Mouse (Mus musculus): ENCODE measurements around the gene Snapc4.
"Not testable (repeated sequence)": the region's sequence is repeated elsewhere in the genome, so short reads cannot be mapped to it uniquely, and the experiment has no call there.

The Snapc4 gene

DNA sequence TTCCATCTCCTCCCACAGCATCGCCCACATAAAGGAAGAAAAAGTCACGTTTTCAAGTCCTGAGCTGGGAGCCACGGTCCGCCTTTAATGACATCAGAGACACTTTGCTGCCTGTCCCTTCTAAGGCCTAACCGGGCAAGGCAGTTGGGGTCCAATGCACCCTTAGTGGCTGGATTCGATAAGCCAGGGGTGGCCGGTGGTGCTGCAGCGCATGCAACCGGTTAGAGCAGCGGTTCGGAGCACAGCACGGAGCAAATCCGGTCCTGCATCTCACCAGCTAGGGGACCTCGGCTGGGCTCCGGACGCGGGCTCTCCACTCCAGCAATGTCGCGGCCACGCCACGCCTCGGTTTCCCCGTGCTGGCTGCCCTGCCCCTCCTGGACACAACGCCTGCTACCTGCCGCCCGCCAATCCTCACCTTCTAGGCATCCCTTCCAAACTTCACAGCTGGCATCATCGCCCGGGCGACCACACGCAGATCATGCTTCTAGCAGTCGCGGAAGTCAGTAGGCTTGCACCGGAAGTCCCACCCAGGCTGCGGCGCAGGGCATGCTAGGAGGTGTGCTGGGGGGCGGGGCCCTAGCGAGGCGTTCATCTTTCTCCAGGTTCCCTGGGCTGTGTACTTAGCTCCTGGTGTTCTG is at the start of gene Snapc4:
Gene Snapc4, minus strand, starts transcription at position 523 of the 641 bp plus-strand sequence.
- DNase-seq (ENCODE audit: low spot score): peak; percentile 58

DNA sequence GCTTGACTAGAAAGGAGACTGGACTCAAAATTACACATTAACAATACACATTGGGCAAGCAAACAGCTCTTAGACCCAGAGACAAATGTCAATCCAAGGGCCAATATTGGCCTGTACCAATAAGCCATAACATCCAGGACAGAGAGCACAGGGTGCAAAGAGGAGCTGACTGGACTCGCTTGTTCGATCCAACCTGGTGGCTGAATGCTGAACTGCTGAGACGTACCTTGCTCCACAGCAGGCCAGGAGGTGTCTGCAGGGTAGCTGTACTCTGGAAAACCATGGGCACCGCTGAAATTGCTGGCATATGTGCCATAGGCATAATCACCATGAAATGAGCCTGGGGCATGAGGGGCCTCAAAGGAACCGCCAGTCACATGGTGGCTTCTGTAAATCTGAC is 49.4 kb upstream of the Snapc4 start:
- no peak for DNase-seq (ENCODE audit: low spot score)

DNA sequence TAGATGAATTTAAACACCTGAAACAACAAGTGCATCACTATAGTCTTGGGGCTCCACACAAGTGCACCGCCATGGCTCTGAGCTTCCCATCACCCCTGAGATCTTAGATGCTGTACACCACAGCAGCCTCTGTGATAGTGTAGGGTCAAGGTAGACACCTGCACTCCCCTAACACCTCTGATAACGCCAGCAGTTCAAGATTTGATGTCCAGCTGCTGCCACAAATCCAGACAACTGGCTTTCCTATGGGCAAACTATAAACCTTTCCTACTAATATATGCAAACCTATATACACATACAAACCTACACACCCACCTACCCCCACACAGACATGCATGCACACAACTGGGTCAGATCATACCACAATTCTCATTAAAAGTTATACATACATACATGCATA is 44.1 kb upstream of the Snapc4 start:
- DNase-seq (ENCODE audit: low spot score): no peak

DNA sequence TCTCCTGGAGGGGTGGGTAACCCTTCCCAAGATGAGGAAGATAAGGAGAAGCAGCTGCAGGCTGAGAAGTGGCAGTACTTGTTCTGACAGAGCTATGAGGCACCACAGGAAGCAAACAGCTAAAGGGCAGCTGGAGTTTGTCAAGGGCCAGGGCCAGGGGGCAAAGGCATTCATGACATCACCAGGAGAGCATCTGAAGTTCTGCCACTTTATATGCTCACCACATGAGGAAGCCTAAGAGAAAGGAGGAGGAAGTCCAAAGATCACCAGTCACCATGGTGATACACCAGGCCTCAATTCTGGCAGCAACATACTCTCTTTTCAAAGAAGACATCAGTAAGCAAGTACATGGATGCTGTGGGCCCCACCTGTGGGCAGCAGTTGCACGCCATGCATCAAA is 42.6 kb upstream of the Snapc4 start:
- no peak for DNase-seq (ENCODE audit: low spot score)

DNA sequence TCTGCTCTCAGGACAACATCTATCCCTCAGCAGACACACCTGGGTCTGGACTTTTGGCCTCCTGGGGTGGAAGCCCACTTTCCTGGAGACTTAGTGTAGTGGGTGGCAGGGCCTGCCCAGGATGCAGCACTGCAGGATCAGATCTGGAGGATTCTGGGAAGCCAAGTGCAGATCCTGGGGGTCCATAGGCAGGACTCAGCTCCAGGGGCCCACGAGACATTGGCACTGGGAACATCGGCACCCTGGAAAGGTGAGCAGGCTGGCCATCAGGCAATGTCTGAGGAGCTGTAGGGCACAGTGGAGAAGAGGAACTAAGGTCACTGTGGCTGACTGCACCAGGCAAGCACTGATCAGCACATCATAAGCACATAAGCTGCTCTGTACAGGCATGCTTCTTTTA is 41.5 kb upstream of the Snapc4 start:
- DNase-seq (ENCODE audit: low spot score): no peak

DNA sequence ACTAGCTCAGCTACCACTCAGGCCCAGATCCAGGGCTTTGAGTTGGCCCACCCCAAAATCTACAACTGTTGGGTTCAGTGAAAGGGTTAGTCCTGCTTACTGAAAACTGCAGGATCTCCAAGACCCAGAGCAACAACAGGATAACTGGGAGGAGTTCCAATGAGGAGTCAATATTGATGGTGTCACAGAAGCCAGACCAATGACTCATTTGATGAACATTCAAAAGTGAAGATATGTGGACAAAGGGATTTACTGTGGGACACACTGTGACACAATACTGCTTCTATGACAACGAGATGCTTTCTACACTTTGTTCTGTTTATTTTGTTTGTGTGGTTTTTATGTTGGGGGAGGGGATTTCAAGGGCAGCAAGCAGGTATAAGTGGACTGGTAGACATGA is 37.7 kb upstream of the Snapc4 start:
- no peak for DNase-seq (ENCODE audit: low spot score)

DNA sequence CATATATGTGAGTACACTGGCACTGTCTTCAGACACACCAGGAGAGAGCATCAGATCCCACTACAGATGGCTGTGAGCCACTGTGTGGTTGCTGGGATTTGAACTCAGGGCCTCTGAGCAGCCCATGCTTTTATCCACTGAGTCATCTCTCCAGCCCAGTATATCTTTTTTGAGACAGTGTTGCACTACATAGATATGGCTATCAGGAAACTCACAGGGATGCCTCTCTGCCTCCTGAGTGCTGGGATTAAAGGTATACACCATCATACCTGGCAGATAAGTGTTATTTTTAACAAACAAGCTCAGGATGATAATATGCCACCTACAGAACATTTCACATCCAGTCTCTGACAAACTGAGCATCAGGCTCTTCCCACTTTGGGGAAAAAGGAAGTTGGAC is 36.6 kb upstream of the Snapc4 start:
- DNase-seq (ENCODE audit: low spot score): no peak

DNA sequence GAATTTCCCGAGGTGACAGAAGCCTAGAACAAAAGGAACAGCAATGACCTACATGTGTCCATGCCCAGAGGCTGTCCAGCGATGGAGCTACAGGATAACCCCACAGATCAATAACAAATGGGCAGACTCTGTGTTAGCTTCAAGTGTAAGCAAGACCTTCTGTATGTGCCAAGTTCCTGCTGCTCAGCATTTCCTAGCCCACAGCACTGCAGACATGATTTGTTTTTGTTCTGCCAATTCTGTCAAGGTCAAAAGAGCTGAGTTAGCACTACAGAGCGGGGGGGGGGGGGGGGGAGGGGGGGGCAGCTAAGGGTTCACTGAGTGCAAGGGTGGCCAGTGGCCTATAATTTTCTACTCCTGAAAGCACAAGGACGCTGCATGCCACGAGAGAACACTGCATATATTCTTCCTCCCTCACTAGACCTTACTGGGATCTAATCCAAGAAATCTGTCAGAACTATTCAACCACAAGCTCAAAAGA is 30.5 kb upstream of the Snapc4 start:
- no peak for DNase-seq (ENCODE audit: low spot score)

DNA sequence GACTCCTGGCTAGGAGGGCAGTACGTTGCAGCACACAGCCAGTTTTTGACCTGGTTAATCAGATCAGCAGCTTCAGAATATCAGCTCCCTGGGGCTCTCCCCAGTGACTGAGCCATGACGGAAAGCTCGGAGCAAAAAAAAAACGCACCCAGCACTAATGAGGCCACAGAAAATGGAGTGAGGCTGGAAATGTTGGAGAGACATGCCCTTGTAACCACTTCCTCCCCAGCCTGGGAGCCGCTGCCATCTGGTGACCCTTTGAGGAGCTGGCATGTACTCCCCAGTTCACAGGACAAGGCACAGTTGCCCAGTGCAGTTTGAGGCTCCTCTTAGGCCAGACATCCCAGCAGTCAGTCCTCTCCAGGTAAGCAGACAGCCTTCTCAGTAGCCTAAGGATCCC is 29.6 kb upstream of the Snapc4 start:
- no peak for DNase-seq (ENCODE audit: low spot score)

DNA sequence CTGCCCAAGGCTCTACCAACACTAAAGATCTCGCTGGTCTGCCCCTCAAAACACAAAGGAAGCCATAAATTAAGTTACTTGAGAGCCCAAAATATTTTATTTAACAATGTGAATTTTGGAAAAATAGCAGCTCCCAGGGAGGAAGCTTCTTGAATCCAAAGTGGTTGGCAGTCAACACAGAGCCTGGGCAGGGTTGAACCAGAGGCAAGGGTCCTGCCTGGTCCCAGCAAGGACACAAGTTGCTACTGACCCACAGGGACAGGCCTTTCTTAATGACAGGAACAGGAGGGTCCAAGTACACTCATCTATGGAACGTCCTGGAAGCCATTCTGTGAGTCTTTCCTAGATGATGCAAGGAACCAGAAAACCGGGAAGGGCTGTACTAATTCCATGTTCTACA is 28.9 kb upstream of the Snapc4 start:
- DNase-seq (ENCODE audit: low spot score): no peak

DNA sequence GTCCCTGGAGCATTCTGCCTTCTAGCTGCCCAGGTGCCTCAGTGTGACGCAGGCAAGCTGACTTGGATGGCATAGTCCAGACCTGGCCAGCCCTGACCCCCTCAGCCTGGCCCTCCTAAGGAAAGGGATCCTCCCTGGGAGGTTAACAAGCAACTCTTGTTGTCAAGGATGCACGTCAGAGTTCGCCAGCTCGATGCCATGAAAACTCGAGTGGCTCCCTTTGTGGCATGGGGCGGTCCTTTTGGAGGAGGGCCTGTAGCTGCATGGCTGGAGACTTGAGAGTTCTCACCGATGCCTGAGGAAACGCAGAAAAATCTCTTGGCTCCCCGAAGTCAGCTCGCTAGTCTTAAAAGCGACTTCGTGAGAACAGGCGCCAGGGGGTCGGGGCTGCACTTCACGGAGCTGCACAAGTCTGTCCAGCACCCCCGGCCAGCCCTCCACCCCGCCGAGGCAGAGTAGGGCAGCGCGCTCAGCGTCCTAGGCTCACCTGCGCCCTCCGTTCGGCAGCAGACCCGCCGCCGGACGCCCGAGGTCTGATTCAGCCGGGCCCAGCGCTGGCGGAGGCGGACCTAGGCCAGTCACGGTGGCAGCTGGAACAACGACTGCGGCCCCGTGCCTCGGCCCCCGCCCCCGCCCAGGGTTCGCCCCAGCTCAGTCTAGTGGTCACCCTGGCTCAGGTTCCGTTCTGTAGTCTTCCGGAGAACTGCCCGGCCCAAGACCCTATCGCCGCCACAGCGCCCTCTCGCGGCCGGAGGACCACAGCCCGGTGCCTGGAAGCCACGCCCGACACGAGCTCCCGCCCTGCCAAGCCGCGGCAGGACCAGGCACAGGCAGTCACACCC is 28.3 kb upstream of the Snapc4 start, which contains the start of gene Inpp5e:
Gene Inpp5e, minus strand, starts transcription at position 689 of the 842 bp plus-strand sequence.
- peak; percentile 99 for DNase-seq (ENCODE audit: low spot score)

DNA sequence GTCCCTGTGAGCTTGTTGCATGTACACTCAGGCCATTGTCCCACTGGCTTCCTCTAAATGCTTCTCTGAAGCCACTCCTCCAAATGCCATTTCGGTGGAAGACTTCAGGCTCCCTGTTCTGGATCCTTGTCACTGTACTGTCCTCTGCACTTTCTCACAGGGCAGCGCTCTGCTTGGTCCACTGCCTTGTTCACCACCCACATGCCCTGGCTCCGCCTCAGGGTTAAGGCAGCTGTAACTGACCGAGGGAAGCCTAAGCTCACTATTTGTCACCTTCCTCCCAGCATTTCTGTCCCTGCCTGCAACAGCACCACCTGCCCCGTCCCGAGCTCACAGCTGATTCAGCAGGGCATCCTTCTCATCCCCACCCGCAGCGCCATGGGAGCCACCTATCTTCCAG is 22.9 kb upstream of the Snapc4 start:
- DNase-seq (ENCODE audit: low spot score): no peak

DNA sequence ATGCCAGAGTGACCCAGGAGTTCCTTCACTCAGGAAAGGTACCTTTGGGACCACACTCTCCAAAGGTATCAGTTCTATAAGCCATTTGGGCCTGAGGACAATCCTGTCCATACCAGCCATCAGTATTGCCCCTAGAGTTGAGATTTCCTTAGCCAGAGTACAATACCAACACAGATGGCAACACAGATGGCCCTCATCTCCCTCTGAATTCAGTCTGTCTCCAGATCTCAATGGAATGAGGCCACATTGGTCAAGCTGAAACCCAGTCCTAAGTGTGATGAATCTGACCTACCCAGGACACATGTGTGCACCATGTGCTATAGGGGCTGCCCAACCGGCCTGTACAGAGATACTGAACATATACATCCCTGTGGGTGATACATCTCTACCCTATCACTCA is 21.8 kb upstream of the Snapc4 start:
- DNase-seq (ENCODE audit: low spot score): no peak

DNA sequence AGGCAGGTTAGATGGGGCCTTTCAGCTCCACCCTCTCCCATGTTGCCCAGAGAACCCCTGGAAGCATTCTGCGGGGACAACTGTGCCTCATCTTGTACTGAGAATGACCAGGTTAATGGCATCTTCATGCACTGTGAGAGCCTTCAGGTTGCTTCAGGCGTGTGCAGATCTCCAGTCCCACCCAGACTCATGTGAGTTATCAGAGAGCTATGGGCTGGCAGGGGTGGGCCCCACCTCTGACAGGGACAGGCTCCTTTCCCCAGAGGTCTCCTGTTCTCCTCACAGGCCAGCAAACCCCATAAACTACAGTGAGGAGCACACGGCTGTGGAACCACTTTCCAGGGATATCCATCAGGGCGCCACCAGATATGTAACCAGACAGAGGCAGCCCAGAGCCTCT is 20.6 kb upstream of the Snapc4 start:
- no peak for DNase-seq (ENCODE audit: low spot score)

DNA sequence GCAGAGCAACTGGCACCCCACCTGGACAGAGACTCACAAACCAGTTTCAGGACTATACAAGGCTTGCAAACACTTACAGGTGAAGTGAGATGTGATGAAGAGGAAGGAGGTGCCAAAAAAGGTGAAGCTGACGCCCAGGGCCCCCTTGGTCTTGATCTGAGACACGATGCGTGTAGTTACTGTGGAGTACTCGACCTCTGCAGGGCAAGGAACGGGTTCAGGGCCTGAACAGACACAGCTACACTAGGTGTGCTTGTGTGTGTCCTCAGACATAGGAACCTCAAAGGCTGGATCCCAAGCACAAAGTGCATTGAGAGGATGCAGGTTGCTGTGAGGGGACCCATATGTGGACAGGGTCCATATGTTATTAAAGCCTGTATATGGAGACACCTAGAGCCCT is 19.8 kb upstream of the Snapc4 start:
- DNase-seq (ENCODE audit: low spot score): no peak

DNA sequence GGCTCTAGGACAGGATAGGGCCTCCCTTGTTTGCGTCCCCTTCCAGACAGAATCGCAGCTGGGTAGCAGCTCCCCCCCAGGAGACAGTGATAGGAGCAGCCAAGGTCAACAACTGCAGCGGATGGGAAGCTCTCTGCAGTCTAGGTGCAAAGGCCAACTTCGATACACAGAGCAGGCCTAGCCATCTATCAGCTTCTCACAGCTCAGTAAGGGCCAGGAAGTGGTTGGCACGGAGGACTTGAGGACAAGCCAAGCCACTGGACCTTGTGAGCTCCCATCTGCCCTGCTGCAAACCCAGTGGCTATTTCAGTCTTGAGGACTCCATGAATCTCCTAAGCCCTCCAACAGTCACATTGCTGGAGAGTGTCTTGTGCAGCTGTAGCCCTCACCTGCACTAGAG is 19.2 kb upstream of the Snapc4 start:
- DNase-seq (ENCODE audit: low spot score): no peak

DNA sequence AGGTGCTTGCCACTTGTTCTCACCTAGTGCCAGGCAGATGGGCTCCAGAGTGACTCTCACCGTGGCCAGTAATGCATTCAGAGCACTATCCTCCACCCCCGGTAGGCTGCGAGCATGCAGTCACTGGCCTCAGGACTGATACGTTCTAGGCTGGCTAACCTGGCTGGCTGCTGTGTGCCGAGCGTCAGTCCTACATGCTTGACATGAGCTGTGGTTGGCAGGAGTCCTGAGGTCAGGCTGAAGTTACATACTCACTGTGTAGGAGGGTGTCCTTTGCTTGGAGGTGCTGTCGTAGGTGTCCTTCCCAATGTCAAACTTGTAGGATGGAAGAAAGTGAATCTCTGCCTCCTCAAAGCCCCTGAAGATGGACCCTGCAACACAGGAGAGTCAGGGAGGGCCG is 18.5 kb upstream of the Snapc4 start:
- no peak for DNase-seq (ENCODE audit: low spot score)

DNA sequence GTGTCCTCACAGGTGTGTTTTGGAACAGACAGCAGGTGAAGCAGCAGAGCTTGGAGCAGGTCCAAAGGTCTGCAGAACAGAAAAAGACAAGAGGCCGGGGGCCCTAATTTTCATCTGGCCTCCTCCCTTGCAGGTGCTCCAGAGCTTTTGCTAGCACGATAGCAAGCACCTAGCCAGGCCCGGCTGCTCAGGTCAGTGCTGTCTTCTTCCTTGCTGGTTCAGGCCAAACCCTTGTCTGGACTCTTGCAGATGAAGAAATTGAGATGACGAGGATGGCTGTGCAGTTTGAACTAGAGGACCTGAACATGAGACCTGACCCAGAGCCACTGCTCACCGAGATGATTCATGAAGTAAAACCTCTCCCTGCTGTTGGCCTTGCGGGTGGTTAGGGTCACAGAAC is 11.2 kb upstream of the Snapc4 start:
- DNase-seq (ENCODE audit: low spot score): no peak

DNA sequence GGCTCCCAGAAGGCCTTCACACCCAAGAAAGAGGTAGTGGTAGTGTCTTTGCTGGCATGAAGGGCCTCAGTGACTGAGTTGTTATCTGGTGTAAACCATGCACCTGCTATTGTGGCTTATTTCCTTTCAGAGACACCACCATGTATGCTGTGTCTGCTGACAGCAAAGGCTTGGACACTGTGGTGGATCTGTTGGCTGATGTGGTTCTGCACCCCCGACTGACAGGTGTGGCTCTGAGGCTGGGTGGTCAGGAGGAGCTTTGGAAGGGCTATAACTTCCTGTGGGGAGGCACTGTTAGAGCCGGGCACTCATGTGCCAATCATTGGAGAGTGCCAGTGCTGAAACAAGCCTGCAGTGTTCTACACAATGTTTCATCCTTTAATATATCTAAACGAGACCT is 10.5 kb upstream of the Snapc4 start:
- DNase-seq (ENCODE audit: low spot score): no peak

DNA sequence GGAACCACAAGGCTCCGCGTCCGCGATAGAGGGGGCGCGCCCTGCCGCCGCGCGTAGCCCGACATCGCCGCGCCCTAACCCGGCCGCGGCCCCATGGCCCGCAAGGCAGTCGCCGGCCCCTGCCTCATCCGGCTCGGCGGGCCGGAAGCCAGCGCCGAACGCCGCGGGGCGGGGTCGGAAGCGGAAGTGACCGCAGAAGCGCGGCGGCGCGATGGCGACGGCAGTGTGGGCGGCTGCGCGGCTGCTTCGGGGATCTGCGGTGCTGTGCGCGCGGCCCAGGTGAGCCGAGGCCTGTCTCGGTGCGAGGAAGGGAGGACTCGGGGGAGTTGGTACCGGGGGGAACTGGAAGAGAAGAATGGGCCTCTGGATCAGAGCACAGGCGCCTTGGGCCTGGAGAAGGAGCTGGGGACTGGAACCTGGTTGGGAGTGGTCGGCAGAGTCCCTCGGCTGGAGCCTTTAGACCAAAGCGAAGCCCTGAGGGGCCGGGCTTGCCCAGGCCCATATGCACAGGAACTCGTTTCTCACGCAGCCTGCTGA is 8.8 kb upstream of the Snapc4 start, which contains the start of the genes Entr1 and Pmpca:
Gene Entr1, minus strand, starts transcription at position 163 of the 537 bp plus-strand sequence.
Gene Pmpca, plus strand, starts transcription at position 186 of the 537 bp plus-strand sequence.
- peak; percentile 66 for DNase-seq (ENCODE audit: low spot score)

DNA sequence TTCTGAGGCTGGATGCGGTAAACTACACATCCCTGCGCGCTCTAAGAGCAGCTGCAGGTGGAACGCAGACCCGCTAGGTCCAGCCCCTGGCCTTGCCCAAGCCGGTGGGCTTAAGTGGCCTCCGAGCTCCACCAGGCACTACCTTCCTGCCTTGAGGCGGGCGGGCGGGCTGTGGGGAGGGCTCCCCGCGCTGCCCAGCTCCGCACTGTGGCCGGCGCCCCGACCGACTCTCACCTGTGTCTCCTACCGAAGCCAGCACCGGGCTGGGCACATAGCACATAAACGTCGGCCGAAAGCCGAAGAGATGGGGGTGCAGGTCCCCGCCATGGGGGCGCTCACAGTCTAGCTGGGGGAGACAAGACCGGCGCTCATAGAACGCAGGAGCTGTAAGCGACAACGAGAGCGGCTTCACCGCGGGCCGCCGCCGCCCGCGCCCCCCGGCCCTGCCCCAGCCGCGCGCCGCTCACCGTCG is 8.3 kb upstream of the Snapc4 start:
- no peak for DNase-seq (ENCODE audit: low spot score)

DNA sequence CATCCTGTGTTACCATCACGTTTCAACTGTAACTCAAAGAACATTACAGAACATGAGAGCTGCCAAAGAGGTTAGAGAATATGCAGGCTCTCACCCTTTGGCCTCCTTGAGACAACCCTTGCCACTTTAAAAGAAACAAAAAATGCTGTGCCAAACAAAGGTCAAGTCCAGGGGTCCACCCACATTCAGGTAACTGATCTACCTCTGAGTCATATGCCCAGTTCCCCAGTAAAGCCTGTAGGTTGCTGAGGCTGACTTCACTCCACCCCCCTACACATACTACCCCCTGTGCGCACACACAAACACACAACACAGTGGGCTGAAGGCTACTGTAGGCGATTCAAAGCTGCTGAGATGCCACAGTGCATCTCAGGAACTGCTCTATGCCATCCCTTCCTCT is 7.3 kb upstream of the Snapc4 start:
- DNase-seq (ENCODE audit: low spot score): no peak

DNA sequence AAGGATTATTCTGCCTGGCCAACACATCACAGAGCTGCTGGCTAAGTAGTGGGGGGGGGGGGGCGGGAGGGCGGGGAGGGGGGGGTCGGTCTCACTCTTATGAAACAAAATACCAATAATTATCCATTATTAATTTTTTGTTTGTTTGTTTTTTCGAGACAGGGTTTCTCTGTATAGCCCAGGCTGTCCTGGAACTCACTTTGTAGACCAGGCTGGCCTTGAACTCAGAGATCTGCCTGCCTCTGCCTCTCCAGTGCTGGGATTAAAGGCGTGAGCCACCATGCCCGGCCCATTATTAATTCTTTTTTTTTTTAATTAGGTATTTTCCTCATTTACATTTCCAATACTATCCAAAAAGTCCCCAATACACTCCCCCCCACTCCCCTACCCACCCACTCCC is 418 bp upstream of the Snapc4 start:
- DNase-seq (ENCODE audit: low spot score): not testable (repeated sequence)
